Mouse (Mus musculus): ENCODE measurements around the gene Igsf21.

Gene Igsf21

DNA sequence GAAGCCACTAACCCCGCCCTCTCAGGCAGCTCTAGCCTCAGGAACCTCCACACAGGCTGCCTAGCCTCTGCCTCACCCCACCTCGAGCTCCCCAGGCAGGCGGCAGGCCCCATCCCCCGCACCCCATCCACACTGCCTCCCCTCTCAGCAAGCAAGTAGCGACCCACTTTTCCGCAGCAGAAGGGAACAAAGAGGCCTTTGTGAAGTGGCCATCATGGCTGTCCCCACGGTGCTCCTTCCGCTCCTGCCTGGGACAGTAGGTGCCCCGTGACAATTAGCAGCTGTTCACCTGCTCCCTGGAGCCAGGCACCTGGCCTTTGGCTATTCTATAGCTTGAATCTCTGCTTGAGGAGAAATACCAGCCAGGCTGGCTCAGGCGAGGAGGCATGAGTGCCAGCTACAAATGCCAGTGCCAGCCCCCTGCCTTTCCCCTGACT is 9.3 kb downstream of the Igsf21 start:
- DNase-seq (ENCODE audit: low spot score in 2 of 2), result no peak

DNA sequence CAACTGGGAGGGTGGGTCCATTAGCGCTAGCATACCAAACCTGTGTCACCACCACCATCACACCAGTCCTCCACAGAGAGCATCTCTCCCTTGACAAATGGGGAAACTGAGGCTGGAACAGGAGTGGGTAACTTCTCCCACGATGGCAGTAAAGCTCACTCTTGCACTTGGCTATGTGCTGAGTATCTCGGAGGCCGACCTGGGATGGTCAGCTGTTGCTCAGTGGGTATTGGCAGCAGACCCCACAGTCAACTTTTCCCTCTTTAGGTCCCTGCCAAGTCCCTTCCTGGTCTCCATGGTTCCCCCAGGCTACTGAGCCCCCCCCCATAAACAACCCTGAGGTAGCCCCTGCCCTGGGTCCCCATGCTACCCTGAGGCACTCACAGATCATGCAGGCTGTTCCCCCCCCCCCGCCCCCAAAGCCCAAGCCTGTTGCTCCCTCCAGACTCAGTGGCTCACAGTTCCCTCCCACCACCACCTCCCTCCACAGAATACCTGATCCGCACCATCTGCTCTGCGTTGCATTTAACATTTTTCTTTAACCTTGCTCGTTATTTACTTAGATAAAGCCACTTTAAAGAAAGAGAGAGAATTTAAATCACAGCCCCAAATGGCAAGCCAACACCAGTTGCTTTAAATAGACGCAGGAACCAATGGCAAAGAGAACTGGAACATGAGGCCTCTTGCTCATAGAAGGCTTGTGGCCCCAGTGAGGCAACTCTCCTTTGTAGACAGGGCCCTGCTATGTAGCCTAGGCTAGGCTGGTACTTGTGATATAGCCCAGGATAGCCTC is 11.0 kb downstream of the Igsf21 start:
- no peak for DNase-seq (ENCODE audit: low spot score in 2 of 2)

DNA sequence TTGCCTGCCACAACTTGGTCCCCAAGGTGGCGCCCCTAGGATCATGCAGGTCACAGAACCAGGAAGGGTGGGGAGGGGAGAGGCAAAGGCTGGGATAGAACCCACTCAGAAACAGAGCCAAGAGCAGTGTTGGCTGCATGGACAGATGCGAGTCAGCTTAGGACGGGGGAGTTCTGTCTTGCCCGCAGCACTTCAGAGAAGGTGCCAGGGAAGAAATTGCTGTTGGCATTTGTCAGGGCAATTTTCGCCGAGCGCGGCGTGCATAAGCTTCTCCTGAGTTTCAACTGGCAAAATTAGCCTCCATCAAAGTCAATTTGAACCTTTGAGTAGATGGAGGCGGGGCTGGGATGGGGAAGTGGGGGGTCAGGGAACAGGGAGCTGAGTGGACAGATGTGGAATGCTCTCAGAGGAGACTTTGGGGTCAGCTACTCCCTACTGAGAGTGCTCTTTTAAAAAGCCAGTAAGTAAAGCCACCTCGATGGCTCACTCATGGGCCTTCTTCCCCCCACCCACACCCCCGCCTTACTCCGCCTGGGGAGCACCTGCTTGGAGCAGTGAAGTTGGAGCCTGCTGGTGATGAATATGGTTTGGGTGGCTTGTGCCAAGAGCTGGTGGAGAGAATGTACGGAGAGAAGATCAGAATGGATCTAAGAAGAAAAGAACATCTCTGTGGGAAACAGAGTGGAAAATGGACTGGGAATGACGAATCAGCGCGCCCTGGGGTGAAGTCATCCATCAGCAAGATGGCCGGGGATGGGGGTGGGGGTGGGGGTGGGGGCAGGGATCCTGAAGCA is 12.0 kb downstream of the Igsf21 start:
- DNase-seq (ENCODE audit: low spot score in 2 of 2), result no peak

DNA sequence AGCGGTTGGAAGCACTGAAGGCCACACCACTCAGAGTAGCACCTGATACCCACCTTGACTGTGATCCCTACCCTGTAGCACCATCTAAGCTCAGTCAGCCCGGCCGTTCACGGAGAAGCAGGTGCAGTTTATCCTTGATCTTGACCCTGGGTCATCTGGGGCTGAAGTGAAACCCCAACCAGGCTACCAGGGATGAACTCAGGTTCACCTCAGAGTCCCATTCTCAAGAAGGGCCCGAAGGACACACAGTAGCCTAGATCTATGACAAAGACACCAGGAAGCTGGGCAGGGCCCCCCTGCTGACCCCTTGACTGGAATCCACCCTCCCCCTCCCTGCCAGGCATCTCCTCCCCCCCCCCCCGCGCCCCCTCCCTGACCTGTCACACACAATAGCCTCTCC is 18.7 kb downstream of the Igsf21 start:
- no peak for DNase-seq (ENCODE audit: low spot score in 2 of 2)

DNA sequence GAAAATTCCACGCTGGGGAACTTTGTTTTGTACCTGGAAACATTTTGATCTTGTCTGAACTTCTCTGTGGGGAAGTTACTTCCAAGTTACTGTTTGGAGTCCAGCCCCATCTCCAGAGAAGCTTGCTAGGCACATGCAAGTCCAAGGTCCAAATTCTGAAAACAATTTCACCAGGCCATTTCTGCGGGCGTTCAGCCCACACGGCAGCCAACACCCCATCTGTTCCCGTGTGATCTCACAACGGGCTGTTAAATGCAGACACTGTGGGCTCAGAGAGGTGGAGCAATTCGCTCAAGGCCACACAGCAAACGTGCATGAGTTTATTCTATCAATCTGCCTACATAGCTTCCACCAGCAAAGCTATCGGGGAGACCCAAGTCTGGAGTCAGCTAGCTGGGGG is 21.4 kb downstream of the Igsf21 start:
- no peak for DNase-seq (ENCODE audit: low spot score in 2 of 2)

DNA sequence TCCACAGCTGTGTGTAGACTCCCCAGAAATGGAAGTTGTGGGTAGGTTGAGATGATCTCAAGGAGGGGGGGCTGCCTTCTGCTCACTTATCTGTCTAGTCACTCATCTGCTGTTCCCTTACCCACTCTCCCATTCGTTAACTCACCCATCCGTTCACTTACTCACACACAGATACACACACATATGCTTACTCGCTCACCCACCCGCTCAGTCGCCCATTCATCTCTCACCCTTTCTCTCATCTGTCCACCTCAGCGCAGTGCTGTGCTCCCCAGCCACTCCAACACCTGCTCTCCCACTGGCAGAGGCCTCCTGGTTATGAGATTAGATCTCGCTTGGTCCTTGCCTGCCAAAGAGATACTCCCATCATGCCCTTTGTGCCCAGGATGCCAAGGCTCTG is 22.1 kb downstream of the Igsf21 start:
- no peak for DNase-seq (ENCODE audit: low spot score in 2 of 2)

DNA sequence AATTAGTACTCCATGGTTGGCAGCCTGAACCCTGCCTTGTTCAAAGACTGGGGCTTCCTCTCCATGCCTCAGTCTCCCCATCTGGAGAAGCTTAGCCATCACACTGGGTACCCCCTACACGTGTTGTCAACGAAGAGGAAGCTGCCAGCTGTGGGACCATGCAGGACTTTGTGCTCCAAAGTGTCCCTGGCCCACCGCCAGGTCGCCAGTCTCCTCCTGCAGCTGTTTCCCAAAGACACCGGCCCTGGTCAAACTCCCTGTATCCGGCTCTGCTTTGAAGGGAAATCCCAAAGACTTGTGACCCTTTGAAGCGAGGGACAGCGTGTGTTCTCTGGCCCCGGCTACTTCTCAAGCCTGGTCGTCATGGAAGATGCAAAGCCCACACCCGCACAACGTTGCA is 23.5 kb downstream of the Igsf21 start:
- DNase-seq (ENCODE audit: low spot score in 2 of 2), result no peak

DNA sequence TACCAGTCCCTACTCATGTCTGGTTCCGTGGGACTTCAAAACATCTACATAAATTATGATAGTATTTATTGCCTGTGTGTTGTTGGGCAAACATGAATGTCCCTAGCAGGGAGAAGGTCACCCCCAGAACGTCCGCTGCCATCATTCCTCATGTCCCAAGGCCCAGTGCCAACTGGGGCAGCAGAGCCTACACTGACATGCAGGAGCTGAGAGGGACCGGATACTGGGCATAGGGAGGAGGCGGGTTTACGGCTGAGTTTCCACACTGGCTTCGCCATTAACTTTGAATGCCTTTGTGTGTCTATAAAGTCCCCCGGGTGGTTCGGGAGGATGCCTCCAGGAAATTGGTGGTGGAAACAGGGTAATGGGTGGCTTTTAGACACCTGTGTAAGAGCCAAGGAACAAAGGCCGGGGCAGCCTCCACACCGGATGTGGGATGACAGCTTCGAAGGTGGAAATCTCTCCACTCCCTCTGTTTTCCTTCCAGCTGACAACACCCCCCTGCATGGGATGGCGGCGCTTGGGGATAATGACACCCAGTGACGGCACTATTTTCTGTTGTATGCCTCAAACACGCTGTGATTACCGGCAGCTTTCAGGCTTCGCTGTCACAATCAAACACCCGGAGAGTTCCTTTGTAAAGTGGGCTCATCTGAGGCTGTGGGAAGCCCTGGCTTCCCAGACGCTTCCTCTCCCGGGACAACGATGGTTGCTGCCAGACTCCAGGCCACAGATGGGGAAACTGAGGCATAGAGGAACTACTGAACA is 26.1 kb downstream of the Igsf21 start:
- no peak for DNase-seq (ENCODE audit: low spot score in 2 of 2)

DNA sequence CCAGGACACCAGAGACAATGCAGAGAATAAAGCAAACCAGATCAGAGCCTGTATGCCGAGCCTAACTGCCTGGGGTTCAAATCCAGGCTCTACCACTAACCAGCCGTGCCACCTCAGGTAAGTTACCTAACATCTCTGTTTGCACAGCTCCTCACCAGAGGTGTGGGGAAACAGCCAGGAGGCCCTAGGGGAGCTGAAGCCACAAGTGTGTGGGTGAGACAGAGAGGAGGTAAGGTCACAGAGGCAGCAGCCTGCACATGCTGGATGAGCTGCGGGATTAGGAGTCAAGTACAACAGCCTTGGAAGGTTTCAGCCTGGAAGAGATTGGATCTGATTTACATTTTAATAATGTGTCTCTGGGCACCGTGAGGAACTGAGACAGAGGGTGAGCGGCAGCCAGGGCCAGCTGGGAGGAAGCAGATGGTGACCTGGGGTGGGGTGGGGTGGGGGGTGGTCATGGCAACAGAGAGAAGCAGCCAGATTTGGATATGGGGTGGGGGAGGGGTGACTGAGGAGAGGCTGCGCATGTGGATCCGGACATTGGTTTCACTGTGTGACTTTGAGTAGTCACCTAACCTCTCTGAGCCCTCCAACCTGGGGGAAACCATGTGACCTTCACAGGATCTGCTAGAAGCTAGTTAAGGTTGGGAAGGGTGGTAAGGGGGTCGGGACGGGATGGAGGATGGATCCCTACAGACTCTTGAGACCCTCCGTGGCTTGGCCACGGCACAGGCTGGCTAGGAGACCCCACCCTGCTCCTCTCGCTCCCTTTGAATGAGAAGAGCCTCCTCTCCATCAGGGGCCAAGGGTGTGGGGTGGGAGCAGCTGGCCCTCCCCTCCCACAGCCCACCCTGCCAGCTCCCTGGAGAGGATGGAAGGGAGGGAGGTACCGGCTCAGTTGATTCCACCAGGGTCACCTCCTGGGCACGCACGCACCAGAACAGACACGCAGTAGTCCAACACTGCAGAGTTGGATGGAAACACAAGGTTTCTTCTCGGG is 27.4 kb downstream of the Igsf21 start:
- no peak for DNase-seq (ENCODE audit: low spot score in 2 of 2)

DNA sequence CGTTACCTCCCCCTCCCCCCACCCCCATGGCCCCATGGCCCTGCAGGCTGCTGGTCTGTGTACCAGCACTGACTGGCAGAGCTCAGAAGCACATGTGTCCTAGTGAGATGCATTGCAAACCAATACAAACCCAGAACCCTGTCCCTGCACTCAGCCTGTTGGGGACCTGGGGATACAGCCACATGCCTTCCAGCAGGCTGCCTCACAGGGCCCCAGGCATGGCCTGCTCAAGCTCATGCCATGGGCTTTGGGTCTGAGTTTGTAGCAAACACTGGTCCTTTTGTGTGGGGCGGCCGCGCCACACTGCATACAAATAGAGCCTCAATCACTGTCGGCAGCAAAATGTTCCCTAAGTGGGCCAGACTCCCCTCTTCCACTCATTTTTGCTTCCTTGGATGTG is 28.2 kb downstream of the Igsf21 start:
- no peak for DNase-seq (ENCODE audit: low spot score in 2 of 2)

DNA sequence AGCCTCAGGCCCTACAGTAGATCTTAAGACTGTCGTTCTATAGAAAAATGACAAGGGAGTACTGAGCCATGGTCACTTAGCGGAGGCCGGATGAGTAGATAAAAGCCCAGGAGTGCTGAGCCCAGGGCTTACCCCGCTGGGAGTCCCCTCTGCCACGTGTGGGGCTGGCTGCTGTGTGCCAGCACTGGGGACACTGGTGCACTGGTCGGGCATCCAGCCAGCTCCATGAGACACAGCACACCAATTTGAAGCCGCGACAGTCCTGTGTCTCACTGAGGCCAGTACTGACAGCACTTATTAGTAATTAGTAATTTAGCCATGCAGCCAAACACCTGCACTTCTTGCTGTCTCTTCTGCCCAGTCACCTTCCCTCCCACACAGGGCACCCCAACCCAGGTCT is 28.6 kb downstream of the Igsf21 start:
- DNase-seq (ENCODE audit: low spot score in 2 of 2), result no peak

DNA sequence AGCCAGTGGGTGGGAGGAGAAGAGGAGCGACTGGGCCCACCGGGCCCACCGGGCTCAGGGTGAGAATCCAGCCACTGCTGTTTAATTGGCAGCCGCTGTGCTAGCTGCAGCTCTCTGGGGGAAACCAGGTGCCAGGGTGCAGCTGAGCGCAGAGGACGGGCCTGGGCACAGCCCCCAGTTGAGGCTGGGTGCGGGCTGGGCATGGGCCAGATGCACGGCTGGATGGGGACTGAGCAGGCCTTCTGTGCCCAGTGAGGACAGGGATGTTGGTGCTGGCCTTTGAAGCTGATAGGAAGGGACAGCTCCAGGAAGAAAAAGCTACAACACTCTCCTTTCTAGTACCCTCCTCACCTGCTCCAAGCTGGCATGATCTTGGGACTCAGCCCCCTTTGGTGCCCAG is 30.5 kb downstream of the Igsf21 start:
- no peak for DNase-seq (ENCODE audit: low spot score in 2 of 2)

DNA sequence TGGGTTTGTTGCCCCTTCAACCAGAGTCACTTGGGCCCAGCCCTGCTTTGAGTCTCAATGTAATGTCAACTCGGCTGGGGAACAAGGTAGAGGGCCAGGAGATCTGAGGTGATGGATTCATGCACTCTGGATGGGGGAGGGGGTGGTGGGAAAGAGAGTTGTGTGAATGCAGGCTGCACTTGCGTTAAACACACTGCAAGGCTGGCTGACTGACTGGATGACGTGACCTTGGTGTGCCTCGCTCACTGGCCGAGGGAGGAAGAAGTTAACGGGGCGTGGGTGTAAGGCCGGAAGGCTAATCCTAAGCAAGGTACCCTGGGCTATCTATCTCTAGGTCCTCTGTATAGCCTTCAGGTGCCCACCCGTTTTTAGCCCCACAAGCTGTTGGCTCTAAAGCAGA is 31.4 kb downstream of the Igsf21 start:
- DNase-seq (ENCODE audit: low spot score in 2 of 2), result no peak

DNA sequence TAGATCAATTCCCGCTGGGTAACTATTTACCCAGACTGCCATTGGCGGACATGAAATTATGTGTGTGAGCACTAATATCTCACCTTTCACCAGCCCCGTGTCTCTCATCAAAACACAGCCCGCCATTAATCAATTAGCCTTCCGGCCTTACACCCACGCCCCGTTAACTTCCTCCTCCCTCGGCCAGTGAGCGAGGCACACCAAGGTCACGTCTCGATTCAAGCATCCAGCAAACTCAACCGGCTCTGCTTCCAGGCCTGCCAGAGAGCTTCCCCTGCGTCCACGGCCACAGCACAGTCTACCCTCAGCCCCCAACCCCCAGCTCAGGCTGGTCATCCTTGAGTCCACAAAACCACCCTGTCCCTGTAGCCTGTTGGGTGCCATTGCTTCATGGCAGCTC is 32.2 kb downstream of the Igsf21 start:
- no peak for DNase-seq (ENCODE audit: low spot score in 2 of 2)

DNA sequence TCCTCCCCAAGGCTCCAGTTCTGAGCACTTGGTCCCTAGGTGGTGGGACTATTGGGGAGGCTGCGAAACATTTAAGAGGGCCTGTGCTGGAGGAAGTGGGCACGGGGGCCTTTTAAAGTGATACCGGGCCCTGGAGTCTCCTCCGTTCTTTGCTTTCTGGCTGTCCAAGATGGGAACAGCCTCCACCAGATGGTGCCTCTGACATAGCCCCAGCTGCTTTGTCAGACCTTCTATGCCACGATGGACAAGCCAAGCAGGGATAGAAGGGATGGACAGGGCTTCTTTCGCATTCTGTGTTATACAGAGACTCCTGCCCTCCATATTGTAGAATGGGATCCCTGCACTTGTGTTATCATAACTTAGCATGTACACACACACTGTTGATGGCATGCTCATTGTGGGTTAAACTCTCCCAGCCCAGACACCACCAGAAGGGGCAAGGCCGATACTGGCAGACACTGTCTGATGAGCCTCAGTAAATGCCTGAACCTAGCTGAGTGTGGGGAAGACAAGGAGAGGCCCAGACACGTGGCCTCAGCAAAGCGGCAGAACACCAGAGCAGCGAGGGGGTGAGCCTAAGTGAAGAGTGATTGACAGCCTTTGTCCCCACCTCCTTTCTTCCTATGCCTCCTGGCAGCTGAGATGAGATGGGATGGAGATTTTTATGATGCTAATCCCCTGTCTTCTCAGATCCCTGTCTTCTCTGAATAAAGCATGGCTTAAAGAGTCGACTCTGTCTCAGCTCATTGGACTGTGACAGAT is 36.3 kb downstream of the Igsf21 start:
- no peak for DNase-seq (ENCODE audit: low spot score in 2 of 2)

DNA sequence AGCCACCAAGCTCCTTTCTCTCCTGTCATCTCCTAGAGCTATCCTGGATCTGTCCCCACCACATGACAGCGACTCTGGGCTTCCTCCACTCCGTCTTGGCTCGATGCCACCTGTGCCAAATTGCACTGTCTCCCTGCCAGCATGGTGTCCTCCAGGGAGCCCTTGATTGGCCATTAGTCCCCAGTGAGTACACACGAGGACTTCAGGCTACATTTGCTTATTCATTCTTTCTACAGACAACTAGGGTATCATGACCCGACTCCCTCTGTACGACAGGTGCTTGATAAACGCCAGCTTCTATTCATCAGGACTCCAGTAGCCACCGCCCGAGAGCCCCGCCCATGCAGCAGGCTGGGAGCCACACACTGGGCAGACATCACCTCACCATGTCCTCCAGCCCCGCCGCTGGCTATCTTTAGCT is 40.8 kb downstream of the Igsf21 start:
- no peak for DNase-seq (ENCODE audit: low spot score in 2 of 2)

DNA sequence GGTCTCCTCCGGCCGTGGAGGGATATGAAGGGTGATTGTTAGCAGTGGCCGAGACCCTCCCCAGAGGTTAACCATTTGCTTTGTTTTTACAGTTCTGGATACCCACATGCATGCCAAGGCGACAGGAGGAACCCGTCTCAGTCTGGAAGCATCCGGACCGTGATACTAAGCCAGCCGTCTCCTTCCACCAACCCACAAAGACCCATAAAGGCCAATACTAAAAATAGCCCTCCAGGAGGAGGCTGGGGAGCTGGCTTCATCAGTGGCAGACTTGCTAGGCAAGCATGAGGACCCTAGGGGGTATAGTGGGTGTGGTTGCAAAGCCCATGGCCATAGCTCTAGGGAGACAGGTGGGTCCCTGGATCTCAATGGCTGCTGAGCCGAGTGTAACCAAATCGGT is 41.8 kb downstream of the Igsf21 start:
- no peak for DNase-seq (ENCODE audit: low spot score in 2 of 2)

DNA sequence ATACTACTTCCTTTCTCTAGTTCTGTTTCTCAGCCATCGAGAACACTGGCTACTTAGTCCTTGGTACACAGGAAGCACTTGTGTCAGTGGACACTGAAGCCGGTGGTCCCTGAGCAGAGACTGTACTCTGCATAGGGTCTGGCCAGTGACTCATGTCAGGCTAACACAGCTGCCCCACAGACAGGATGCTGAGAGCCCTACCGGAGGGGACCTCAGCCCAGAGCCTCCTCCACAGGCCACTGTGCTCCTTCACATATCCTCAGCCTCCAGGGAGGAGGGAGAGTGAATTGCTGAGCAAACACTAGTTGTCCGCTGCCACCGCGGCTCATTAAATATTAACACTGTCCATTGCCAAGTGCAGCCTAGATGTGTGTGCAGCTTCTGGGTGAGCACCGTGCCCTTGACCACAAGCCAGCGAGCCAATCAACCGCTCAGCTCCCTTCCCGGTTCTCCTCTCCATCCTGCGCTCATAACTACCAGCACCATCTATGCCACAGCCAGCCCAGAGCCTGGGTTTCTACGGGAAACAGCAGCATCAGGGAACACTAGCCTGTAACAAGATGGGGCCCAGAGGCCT is 42.8 kb downstream of the Igsf21 start:
- no peak for DNase-seq (ENCODE audit: low spot score in 2 of 2)

DNA sequence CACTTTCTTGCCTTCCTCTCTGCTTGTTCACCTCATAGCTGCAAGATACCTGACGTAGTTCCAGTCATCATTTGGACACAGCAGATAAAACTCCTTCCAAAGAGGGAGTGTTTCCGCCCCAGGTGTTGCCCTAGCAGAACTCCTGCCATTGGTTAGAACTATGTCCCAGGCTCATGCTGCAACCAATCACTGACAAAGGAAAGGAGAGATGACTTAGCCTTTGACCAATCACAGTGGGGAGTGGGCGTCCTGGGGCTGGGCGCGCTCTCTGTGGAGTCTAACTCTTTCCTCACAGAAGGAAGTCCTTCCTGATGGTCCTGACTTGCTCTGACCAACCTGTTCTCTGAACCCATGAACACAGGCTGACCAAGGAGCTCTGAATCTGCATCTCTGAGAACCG is 44.4 kb downstream of the Igsf21 start:
- no peak for DNase-seq (ENCODE audit: low spot score in 2 of 2)

DNA sequence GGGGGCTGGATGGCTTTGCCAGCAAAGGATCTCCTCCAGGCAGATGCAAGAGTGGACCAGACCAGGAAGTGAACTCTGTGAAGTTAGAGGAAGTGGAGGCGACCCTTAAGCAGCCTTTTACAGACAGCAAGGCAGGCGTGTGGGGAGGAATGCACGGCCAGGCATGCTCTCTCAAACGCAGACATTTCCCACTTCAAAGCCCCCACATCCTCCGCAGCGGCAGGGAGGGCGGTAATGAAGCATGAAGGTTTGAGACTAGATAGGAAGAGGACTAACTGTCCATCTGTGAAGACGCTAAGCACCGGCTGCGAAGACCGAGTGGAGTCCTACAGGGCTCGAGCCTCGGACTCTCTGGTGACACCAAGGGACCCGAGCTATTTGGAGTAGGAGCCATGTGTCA is 46.3 kb downstream of the Igsf21 start:
- no peak for DNase-seq (ENCODE audit: low spot score in 2 of 2)

Measured in urinary bladder, postnatal 4 days (tissue).